Mouse (Mus musculus) frontal cortex, postnatal 10 days (tissue): Measurements from ENCODE around the gene Gm7951.
"Not testable (repeated sequence)": the region's sequence is repeated elsewhere in the genome, so short reads cannot be mapped to it uniquely, and the experiment has no call there.

Experiments
- DNase-seq, 2 experiments: peaks; one replicate each; pipeline ENCODE4 v3.0.0; 2022; ENCODE audit warnings: low spot score in 2 of 2, mixed read lengths in 1 of 2

The Gm7951 gene

GRCm38 (mm10) chr14:42117269-42117668, at the start of gene Gm7951:
Gm7951 (minus strand) TSS chr14:42117369.
- DNase-seq = not testable (repeated sequence)

GRCm38 (mm10) chr14:42162522-42162921, 45.4 kb upstream of the Gm7951 start, which contains the start of gene Gm17027:
Gm17027 (minus strand) TSS chr14:42162622.
- not testable (repeated sequence) for DNase-seq

- not testable (repeated sequence) for DNase-seq
Observed at GRCm38 (mm10) chr14:42134571-42134970, 17.4 kb upstream of the Gm7951 start.

- peak in 1 of 2 experiments; percentile 3 for DNase-seq
Observed at GRCm38 (mm10) chr14:42133806-42134205, 16.6 kb upstream of the Gm7951 start.
